Mouse (Mus musculus) megakaryocyte, embryonic 14.5 days (primary cell): ENCODE data around the gene Plscr4.

ENCODE experiments used
- FLI1 ChIP-seq: IDR thresholded peaks from 2 replicates; pipeline ENCODE4 v1.6.1; 2012; ENCODE audit warnings: low read length, inconsistent platforms, mixed read lengths
- GATA1 ChIP-seq: IDR thresholded peaks from 3 replicates; pipeline ENCODE4 v1.6.1; 2012; ENCODE audit warnings: mixed read lengths, low read length, inconsistent platforms, borderline replicate concordance

GRCm38 (mm10) chr9:92511696-92512095, 54.5 kb downstream of the Plscr4 start:
- TF ChIP-seq GATA1 (no peak), FLI1 (no peak)
